Mouse (Mus musculus) heart, postnatal 0 days (tissue): ENCODE data around the gene Phactr2. TPM values are rescaled to one million over a fixed set of nuclear protein-coding genes. Genes with fewer than 3 reads are reported as not detected.
"Not testable (repeated sequence)": the region's sequence is repeated elsewhere in the genome, so short reads cannot be mapped to it uniquely, and the experiment has no call there.

Experiments
- ATAC-seq: fragments of 200-750 bp; cut with Nextera tagmentation; 2 replicates; pipeline ENCODE4 v1.8.0; 2017; ENCODE audit warnings: low read depth, moderate number of reproducible peaks, moderate library complexity; ENCODE audit not compliant: insufficient read depth
- DNase-seq: peaks from one replicate; pipeline ENCODE4 v3.0.0-alpha.2; 2016; ENCODE audit warnings: low spot score
- H3K27ac ChIP-seq: fragments of 300-500 bp; sonication (generic); 2 replicates; pipeline ENCODE4 v1.5.1; 2014; ENCODE audit warnings: low read depth, mild to moderate bottlenecking
- H3K27me3 ChIP-seq: fragments of 300-500 bp; sonication (generic); 2 replicates; pipeline ENCODE4 v1.6.1; 2014; ENCODE audit warnings: low read length, mixed read lengths; ENCODE audit not compliant: control insufficient read depth, insufficient read depth
- H3K36me3 ChIP-seq: fragments of 300-500 bp; sonication (generic); replicated peaks from 2 replicates; pipeline ENCODE4 v1.6.1; 2014; ENCODE audit warnings: low read length, mixed read lengths; ENCODE audit not compliant: control insufficient read depth, insufficient read depth
- H3K4me1 ChIP-seq: fragments of 300-500 bp; sonication (generic); 2 replicates; pipeline ENCODE4 v1.6.1; 2014; ENCODE audit warnings: antibody characterized with exemption; ENCODE audit not compliant: control insufficient read depth, insufficient read depth
- H3K4me2 ChIP-seq: fragments of 300-500 bp; sonication (generic); 2 replicates; pipeline ENCODE4 v1.6.1; 2014; ENCODE audit warnings: low read depth, mild to moderate bottlenecking, low read length, moderate library complexity
- H3K4me3 ChIP-seq: fragments of 300-500 bp; sonication (generic); 2 replicates; pipeline ENCODE4 v1.5.1; 2014; ENCODE audit warnings: low read depth, low read length
- H3K9ac ChIP-seq: fragments of 300-500 bp; sonication (generic); replicated peaks from 2 replicates; pipeline ENCODE4 v1.6.1; 2014; ENCODE audit warnings: low read depth, low read length, mixed read lengths
- H3K9me3 ChIP-seq: fragments of 300-500 bp; sonication (generic); replicated peaks from 2 replicates; pipeline ENCODE4 v1.6.1; 2016; ENCODE audit warnings: low read length; ENCODE audit not compliant: control insufficient read depth
- CTCF ChIP-seq: IDR thresholded peaks from 2 replicates; pipeline ENCODE4 v1.5.1; 2016; ENCODE audit warnings: antibody characterized with exemption, control low read depth, low read depth
- EP300 ChIP-seq: IDR thresholded peaks from 2 replicates; pipeline ENCODE4 v1.6.1; 2016; ENCODE audit warnings: antibody characterized with exemption, low read depth
- WGBS: fragments of 180-500 bp; shearing (Covaris S2); extraction: QIAGEN DNeasy Blood & Tissue Kit; methylation state at CpG from one replicate; pipeline ENCODE4 v1.1.7; 2014; 5-methylcytosine and 5-hydroxymethylcytosine counted together
- polyA plus RNA-seq: library from polyadenylated mRNA; unstranded; fragments of >200 nt; fragmentation: Nextera tagmentation; extraction: Ambion mirVana; gene quantifications from 2 replicates; pipeline ENCODE4 v1.2.1, GENCODE M21; 2015
- total RNA-seq: library from RNA; depleted of rRNA; stranded (reverse); fragments of >200 nt; gene quantifications from 2 replicates; pipeline ENCODE4 v1.2.3, GENCODE M21; 2014; ENCODE audit warnings: low replicate concordance; rRNA removed

The Phactr2 gene
- total RNA-seq: 51.1 and 62.5 TPM in 2 replicates
- polyA plus RNA-seq: 39.6 and 40.6 TPM in 2 replicates

- H3K4me1 ChIP-seq: peaks cover 6% of the 10 kb centered on the region; the same call in 1 of the 2 replicates
- TF ChIP-seq CTCF (no peak), EP300 (no peak)
- H3K9me3 ChIP-seq: no peaks in the 10 kb centered on the region
- 1% methylated on average over 59 of the region's 71 CpGs for WGBS
- DNase-seq (peak; percentile 45), ATAC-seq (peak; percentile 80)
- H3K4me3 ChIP-seq: peak within 1 kb of the TSS; percentile 81
- H3K9ac ChIP-seq: peak within 1 kb of the TSS; percentile 85
- no peaks in the 10 kb centered on the region for H3K36me3 ChIP-seq
- H3K27ac ChIP-seq: peak within 1 kb of the TSS; percentile 59
- peak within 1 kb of the TSS; percentile 99 for H3K4me2 ChIP-seq
- H3K27me3 ChIP-seq: 0 out of 2 replicates have a peak, but pooled peaks cover 9% of the 10 kb centered on the region
These were observed at the start of gene Phactr2 for GRCm38 (mm10) chr10:13473833-13474567. Gene Phactr2 (minus strand): TSS chr10:13474412.

GRCm38 (mm10) chr10:13521857-13522256, 47.6 kb upstream of the Phactr2 start:
- H3K4me3 ChIP-seq: no peak overlapping the region
- H3K9me3 ChIP-seq: no peaks in the 10 kb centered on the region
- H3K27ac ChIP-seq: no peak overlapping the region
- peaks cover 9% of the 10 kb centered on the region; the same call in 1 of the 2 replicates for H3K36me3 ChIP-seq
- H3K9ac ChIP-seq: no peak overlapping the region
- TF ChIP-seq EP300 (no peak), CTCF (no peak)
- WGBS: 73% methylated on average over 4 of the region's 4 CpGs
- DNase-seq (no peak), ATAC-seq (no peak)
- H3K4me1 ChIP-seq: no peaks in the 10 kb centered on the region
- no peaks in the 10 kb centered on the region for H3K27me3 ChIP-seq
- no peak overlapping the region for H3K4me2 ChIP-seq

GRCm38 (mm10) chr10:13502371-13502770, 28.2 kb upstream of the Phactr2 start:
- ATAC-seq: peak; percentile 22
- no peaks in the 10 kb centered on the region for H3K27me3 ChIP-seq
- H3K9me3 ChIP-seq: no peaks in the 10 kb centered on the region
- H3K9ac ChIP-seq: no peak overlapping the region; the same call in 1 of the 2 replicates
- DNase-seq: peak; percentile 26
- WGBS: 34% methylated on average over 8 of the region's 8 CpGs
- peak overlapping the region; percentile 70 for H3K4me2 ChIP-seq
- H3K4me3 ChIP-seq: peak overlapping the region; percentile 66
- H3K36me3 ChIP-seq: peaks cover 31% of the 10 kb centered on the region
- peaks cover 11% of the 10 kb centered on the region for H3K4me1 ChIP-seq
- TF ChIP-seq EP300 (0 out of 2 replicates have a peak, but pooled peaks have one; percentile 48), CTCF (no peak)
- H3K27ac ChIP-seq: peak overlapping the region; percentile 70

- peak overlapping the region; percentile 70 for H3K27ac ChIP-seq
- H3K9ac ChIP-seq: peak overlapping the region; percentile 56
- peaks cover 17% of the 10 kb centered on the region for H3K4me1 ChIP-seq
- H3K27me3 ChIP-seq, H3K9me3 ChIP-seq, DNase-seq, ATAC-seq: not testable (repeated sequence)
- H3K36me3 ChIP-seq: peaks cover 25% of the 10 kb centered on the region
- peak overlapping the region; percentile 66 for H3K4me3 ChIP-seq
- H3K4me2 ChIP-seq: peak overlapping the region; percentile 70
- WGBS: 44% methylated on average over 4 of the region's 4 CpGs
These were observed 27.3 kb upstream of the Phactr2 start for GRCm38 (mm10) chr10:13501533-13501932.

- TF ChIP-seq CTCF (no peak), EP300 (no peak)
- Histone ChIP-seq H3K27me3 (no peaks in the 10 kb centered on the region), H3K36me3 (peaks cover 20% of the 10 kb centered on the region), H3K9me3 (no peaks in the 10 kb centered on the region), H3K9ac (peak overlapping the region; percentile 56), H3K27ac (peak overlapping the region; percentile 70), H3K4me3 (peak overlapping the region; percentile 66), H3K4me1 (peaks cover 20% of the 10 kb centered on the region), H3K4me2 (peak overlapping the region; percentile 70)
- ATAC-seq (peak; percentile 88), DNase-seq (peak; percentile 93)
- 0% methylated on average over 18 of the region's 30 CpGs for WGBS
These were observed 26.8 kb upstream of the Phactr2 start for GRCm38 (mm10) chr10:13500938-13501496.
